Mouse (Mus musculus) C2C12 (cell line): Measurements from ENCODE around the gene Wnk3.

Experiments used
- CTCF ChIP-seq: IDR thresholded peaks from one replicate; pipeline ENCODE4 v1.5.1; 2011; ENCODE audit not compliant: control insufficient read depth, insufficient read depth, insufficient read length
- MAX ChIP-seq: IDR thresholded peaks from one replicate; pipeline ENCODE4 v1.6.1; 2011; ENCODE audit warnings: mild to moderate bottlenecking, control low read depth
- MYOD1 ChIP-seq: IDR thresholded peaks from one replicate; pipeline ENCODE4 v1.6.1; 2011; ENCODE audit warnings: low read depth; ENCODE audit not compliant: control insufficient read depth, insufficient read length
- MYOG ChIP-seq: IDR thresholded peaks from one replicate; pipeline ENCODE4 v1.6.1; 2011; ENCODE audit not compliant: control insufficient read depth, insufficient read length; ENCODE audit errors: extremely low read depth
- USF1 ChIP-seq: IDR thresholded peaks from one replicate; pipeline ENCODE4 v1.6.1; 2011; ENCODE audit warnings: low read depth, mild to moderate bottlenecking, control low read depth, moderate library complexity

DNA sequence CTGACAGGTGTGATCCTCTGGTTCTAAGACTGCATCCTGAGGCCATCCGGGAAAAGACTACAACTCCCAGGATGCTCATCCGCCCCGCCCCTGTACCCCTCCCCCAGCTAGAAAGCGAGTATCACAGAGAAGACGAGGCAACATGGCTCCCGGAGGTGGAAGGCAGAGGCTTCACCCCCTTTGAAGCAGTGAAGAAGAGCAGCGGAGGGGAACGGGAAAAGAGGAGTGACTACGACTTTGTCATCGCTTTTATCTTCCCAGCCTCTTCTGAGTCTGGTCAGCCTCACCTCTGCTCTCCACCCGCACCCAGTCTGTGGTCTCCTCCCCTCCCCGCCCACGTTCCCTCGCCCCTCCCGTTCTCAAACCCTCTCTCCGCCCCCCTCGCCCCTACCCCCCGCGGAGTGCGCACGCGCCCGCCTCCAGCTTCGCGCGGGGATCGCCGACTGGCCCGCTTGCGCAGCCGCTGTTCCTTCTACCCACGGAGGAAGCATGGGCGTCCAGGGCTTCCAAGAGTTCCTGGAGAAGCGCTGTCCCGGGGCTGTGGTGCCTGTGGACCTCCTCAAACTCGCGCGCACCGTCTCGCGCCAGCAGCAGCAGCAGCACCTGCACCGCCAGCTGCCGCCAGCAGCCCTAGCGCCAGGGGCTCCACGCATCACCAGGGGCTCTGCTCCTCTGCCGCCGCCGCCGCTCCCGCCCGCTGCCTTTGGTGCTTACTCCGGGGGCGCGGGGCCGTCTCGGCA is 146.1 kb downstream of the Wnk3 start, which contains the start of gene Fam120c:
- no peak for TF ChIP-seq CTCF
- TF ChIP-seq MAX = no peak
- no peak for TF ChIP-seq MYOG
- TF ChIP-seq USF1 = no peak
- no peak for TF ChIP-seq MYOD1
